ENCODE assay signal across 7 mouse cellular contexts in the genomic region with DNA sequence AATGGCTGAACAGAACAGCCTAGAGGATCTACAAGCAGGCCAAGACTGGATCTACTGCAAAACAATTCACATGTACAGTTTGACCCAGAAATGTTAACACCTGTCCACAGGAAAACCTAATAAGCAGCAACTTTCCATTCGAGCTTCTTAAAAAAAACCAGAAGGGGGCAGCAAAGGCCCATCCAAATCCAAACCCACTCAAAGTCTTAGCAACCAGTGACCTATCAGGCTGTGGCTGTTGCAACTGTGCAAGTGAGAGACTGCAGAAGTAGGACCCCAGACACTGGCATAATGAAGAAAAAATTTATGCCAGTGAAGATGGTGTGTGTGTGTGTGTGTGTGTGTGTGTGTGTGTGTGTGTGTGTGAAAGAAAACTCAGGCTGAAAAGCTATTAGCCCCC.
A peak's percentile ranks its signal among the peaks of the same experiment; 100 is the strongest.
DNase-seq lines count a peak whose midpoint lies in the region; ATAC-seq and TF ChIP-seq lines count a peak whose summit lies in the region.

No protein-coding gene starts in this region.

- no peak overlapping the region for H3K9ac ChIP-seq in hindbrain, postnatal 0 days (replicated peaks; ENCODE audit: low read length)
- no peak overlapping the region for H3K9ac ChIP-seq in liver, embryonic 14.5 days (replicated peaks)

- peak; percentile 80 for TF ChIP-seq CTCF in hindbrain, postnatal 0 days (IDR thresholded peaks at IDR 0.05; ENCODE audit: low read depth)
- peak; percentile 71 for TF ChIP-seq CTCF in liver, embryonic 14.5 days (IDR thresholded peaks at IDR 0.05; ENCODE audit: low read depth)

- H3K4me3 ChIP-seq in embryonic facial prominence, embryonic 10.5 days, result no peak overlapping the region
- no peak overlapping the region for H3K4me3 ChIP-seq in hindbrain, postnatal 0 days (ENCODE audit: low read length)
- no peak overlapping the region for H3K4me3 ChIP-seq in liver, embryonic 14.5 days (ENCODE audit: insufficient read depth in 1 of 2, low read depth in 2 of 2, low read length in 2 of 2)

- TF ChIP-seq EP300 in liver, embryonic 14.5 days (IDR thresholded peaks at IDR 0.05; ENCODE audit: low read depth), result no peak

- DNase-seq in urinary bladder, postnatal 36 days (ENCODE audit: low spot score in 2 of 2), result peak; percentile 26 to 51
- DNase-seq in urinary bladder, postnatal 10 days (ENCODE audit: low spot score), result no peak
- peak; percentile 35 to 56 for DNase-seq in adrenal gland, postnatal 36 days
- peak; percentile 53 for DNase-seq in embryonic facial prominence, embryonic 10.5 days (ENCODE audit: low spot score)
- DNase-seq in hindbrain, postnatal 0 days (ENCODE audit: low spot score), result peak; percentile 88
- peak; percentile 51 to 59 (median 53) for DNase-seq in liver, embryonic 14.5 days (ENCODE audit: low read depth in 3 of 3, low spot score in 3 of 3)
- DNase-seq in right cerebral cortex, postnatal 10 days (ENCODE audit: low spot score in 2 of 2), result peak; percentile 52 to 64

- 0% methylated on average over 1 of the region's 1 CpGs for WGBS in embryonic facial prominence, embryonic 10.5 days
- WGBS in hindbrain, postnatal 0 days, result 0% methylated on average over 1 of the region's 1 CpGs
- 0% methylated on average over 1 of the region's 1 CpGs for WGBS in liver, embryonic 14.5 days (ENCODE audit: insufficient replicate concordance)

- H3K27ac ChIP-seq in embryonic facial prominence, embryonic 10.5 days (replicated peaks), result no peak overlapping the region
- no peak overlapping the region for H3K27ac ChIP-seq in hindbrain, postnatal 0 days
- no peak overlapping the region for H3K27ac ChIP-seq in liver, embryonic 14.5 days

- H3K4me2 ChIP-seq in hindbrain, postnatal 0 days (ENCODE audit: low read depth, low read length), result no peak overlapping the region
- no peak overlapping the region for H3K4me2 ChIP-seq in liver, embryonic 14.5 days (ENCODE audit: low read depth)

- no peaks in the 10 kb centered on the region for H3K9me3 ChIP-seq in embryonic facial prominence, embryonic 10.5 days
- no peaks in the 10 kb centered on the region for H3K9me3 ChIP-seq in hindbrain, postnatal 0 days (ENCODE audit: low read length)
- H3K9me3 ChIP-seq in liver, embryonic 14.5 days (ENCODE audit: control insufficient read depth, low read length), result no peaks in the 10 kb centered on the region

- ATAC-seq in hindbrain, postnatal 0 days, result peak; percentile 72; the same call in 1 of the 2 replicates
- no peak for ATAC-seq in liver, embryonic 14.5 days (ENCODE audit: insufficient read depth)

- H3K36me3 ChIP-seq in embryonic facial prominence, embryonic 10.5 days (replicated peaks), result 0 out of 2 replicates have a peak, but pooled peaks cover 2% of the 10 kb centered on the region
- H3K36me3 ChIP-seq in hindbrain, postnatal 0 days (ENCODE audit: insufficient read depth, low read length), result no peaks in the 10 kb centered on the region
- H3K36me3 ChIP-seq in liver, embryonic 14.5 days (replicated peaks; ENCODE audit: control insufficient read depth, insufficient read depth, low read depth), result no peaks in the 10 kb centered on the region

- peaks cover 10% of the 10 kb centered on the region for H3K4me1 ChIP-seq in embryonic facial prominence, embryonic 10.5 days
- no peaks in the 10 kb centered on the region for H3K4me1 ChIP-seq in hindbrain, postnatal 0 days (ENCODE audit: insufficient read depth, low read length)
- H3K4me1 ChIP-seq in liver, embryonic 14.5 days (replicated peaks; ENCODE audit: control insufficient read depth in 2 of 2, insufficient read depth in 2 of 2, low read length in 1 of 2), result peaks cover 7 to 8% of the 10 kb centered on the region in 2 experiments

- no peaks in the 10 kb centered on the region for H3K27me3 ChIP-seq in embryonic facial prominence, embryonic 10.5 days (replicated peaks; ENCODE audit: low read depth, poor library complexity, severe bottlenecking)
- no peaks in the 10 kb centered on the region for H3K27me3 ChIP-seq in hindbrain, postnatal 0 days (ENCODE audit: insufficient read depth, low read length)
- H3K27me3 ChIP-seq in liver, embryonic 14.5 days (ENCODE audit: control insufficient read depth, insufficient read depth, low read length), result no peaks in the 10 kb centered on the region
